Mouse (Mus musculus): ENCODE measurements around the gene Gas1. TPM values are rescaled to one million over a fixed set of nuclear protein-coding genes. Genes with fewer than 3 reads are reported as not detected.

Gene Gas1
- polyA plus RNA-seq (2015; fragmentation: Nextera tagmentation; extraction: Ambion mirVana) = 233 and 299 TPM in 2 replicates

- Histone ChIP-seq H3K4me3 (peak within 1 kb of the TSS; percentile 82), H3K36me3 (no peaks in the 10 kb centered on the region), H3K9ac (peak within 1 kb of the TSS; percentile 91), H3K9me3 (no peaks in the 10 kb centered on the region), H3K27ac (peak within 1 kb of the TSS; percentile 100), H3K4me1 (peaks cover 21% of the 10 kb centered on the region), H3K27me3 (no peaks in the 10 kb centered on the region), H3K4me2 (peak within 1 kb of the TSS; percentile 47)
- WGBS = under 1% methylated on average over 59 of the region's 59 CpGs
- peak; percentile 93 for ATAC-seq (ENCODE audit: insufficient number of reproducible peaks, low FRiP score, low TSS enrichment, low read depth)
These were observed at the start of gene Gas1 for GRCm38 (mm10) chr13:60177106-60177796. TSS of gene Gas1 (minus strand) at chr13:60177365.

GRCm38 (mm10) chr13:60226251-60226836 is 49.2 kb upstream of the Gas1 start:
- peak overlapping the region; percentile 89 for H3K27ac ChIP-seq
- peaks cover 37% of the 10 kb centered on the region for H3K4me1 ChIP-seq
- no peak overlapping the region for H3K4me3 ChIP-seq
- no peaks in the 10 kb centered on the region for H3K36me3 ChIP-seq
- H3K27me3 ChIP-seq = no peaks in the 10 kb centered on the region
- 3% methylated on average over 9 of the region's 9 CpGs for WGBS
- peak; percentile 77 for ATAC-seq (ENCODE audit: insufficient number of reproducible peaks, low FRiP score, low TSS enrichment, low read depth)
- no peak overlapping the region for H3K9ac ChIP-seq
- no peaks in the 10 kb centered on the region for H3K9me3 ChIP-seq
- H3K4me2 ChIP-seq = peak overlapping the region; percentile 17

DNA sequence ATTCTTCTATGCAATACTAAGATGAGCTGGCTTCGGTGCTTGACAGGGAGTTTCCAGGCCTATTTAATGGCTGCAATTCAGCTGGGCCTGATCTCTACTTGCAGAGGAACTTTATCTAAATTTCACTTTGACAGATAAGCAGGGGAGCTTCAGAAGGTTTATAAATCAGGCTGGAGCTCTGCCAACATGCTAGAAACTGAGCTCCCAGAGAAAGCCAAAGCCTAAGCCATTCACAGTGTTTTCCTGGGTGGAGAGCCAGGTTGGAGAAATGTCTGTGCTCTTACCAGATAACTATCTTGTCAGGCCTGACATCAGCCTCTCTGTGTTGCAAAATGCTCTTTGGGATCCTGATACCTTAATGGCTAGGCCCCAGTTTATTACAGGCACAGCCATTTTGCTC is 48.6 kb upstream of the Gas1 start:
- Histone ChIP-seq H3K4me3 (no peak overlapping the region), H3K27me3 (no peaks in the 10 kb centered on the region), H3K4me2 (peak overlapping the region; percentile 17; the same call in 1 of the 2 replicates), H3K9ac (no peak overlapping the region), H3K27ac (peak overlapping the region; percentile 89), H3K9me3 (no peaks in the 10 kb centered on the region), H3K4me1 (peaks cover 37% of the 10 kb centered on the region), H3K36me3 (no peaks in the 10 kb centered on the region)
- ATAC-seq (ENCODE audit: insufficient number of reproducible peaks, low FRiP score, low TSS enrichment, low read depth) = no peak
- WGBS = 25% methylated on average over 1 of the region's 1 CpGs

DNA sequence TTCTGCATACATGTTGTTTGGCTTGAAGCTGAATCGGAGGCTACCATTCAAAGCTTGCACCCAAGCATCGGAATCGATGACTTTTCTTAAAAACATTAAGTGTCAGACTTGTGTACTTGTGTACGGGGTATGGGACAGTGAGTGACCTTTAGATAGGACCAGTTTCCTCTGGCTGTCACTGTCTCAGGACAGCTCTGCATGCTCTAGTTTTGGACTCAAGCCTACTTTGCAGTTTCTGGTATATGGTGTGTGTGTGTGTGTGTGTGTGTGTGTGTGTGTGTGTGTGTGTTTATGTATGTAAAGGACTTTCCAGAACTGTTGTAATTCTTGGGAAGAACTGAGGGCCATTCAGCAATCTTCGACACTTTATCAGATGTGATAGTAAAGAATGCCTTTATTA is 48.1 kb upstream of the Gas1 start:
- Histone ChIP-seq H3K36me3 (no peaks in the 10 kb centered on the region), H3K9ac (no peak overlapping the region), H3K27me3 (no peaks in the 10 kb centered on the region), H3K4me1 (peaks cover 35% of the 10 kb centered on the region), H3K9me3 (no peaks in the 10 kb centered on the region), H3K4me2 (no peak overlapping the region), H3K4me3 (no peak overlapping the region), H3K27ac (peak overlapping the region; percentile 89)
- 81% methylated on average over 5 of the region's 5 CpGs for WGBS
- no peak for ATAC-seq (ENCODE audit: insufficient number of reproducible peaks, low FRiP score, low TSS enrichment, low read depth)

DNA sequence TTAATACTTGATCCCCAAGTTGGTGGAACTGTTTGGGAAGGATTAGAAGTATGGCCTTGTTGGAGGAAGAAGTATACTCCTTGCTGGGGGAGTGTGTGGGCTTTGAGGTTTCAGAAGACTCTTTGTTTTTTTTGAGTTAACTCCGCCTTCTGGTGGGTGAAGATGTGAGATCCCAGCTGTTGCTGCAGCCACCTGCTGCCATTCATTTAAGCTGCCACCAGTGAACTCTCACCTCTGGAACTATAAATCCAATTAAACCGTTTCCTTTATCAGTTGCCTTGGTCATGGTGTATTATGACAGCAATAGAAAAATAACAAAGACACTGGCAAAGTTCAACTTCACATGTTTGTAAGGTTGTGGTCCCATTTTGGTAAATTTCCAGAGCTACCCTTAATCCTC is 46.6 kb upstream of the Gas1 start:
- no peak overlapping the region for H3K4me2 ChIP-seq
- H3K9me3 ChIP-seq = no peaks in the 10 kb centered on the region
- no peak overlapping the region for H3K9ac ChIP-seq
- ATAC-seq (ENCODE audit: insufficient number of reproducible peaks, low FRiP score, low TSS enrichment, low read depth) = no peak
- no peaks in the 10 kb centered on the region for H3K36me3 ChIP-seq
- H3K27me3 ChIP-seq = no peaks in the 10 kb centered on the region
- H3K4me1 ChIP-seq = peaks cover 35% of the 10 kb centered on the region
- WGBS = 80% methylated on average over 2 of the region's 2 CpGs
- no peak overlapping the region for H3K27ac ChIP-seq
- H3K4me3 ChIP-seq = no peak overlapping the region

DNA sequence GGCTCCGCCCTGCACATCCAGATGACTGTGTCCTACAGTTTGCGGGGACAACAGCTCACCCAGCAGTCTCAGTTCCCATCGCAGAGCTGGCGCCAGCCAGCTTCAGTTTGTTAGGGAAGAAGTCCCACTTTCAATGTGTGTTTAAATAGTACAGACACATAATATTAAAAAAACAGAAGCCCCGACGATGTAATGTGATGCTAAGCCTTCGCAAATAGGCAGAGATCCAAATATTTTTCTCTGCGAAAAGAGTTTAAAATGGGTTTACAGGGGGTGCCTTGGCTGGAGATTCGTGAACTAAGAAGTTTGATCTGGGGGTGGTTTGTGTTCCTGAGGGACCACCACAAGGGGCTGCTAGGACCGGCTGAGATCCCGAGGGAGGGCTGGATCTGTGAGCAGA is 45.2 kb upstream of the Gas1 start:
- H3K27ac ChIP-seq = peak overlapping the region; percentile 77
- no peaks in the 10 kb centered on the region for H3K9me3 ChIP-seq
- H3K4me1 ChIP-seq = peaks cover 31% of the 10 kb centered on the region
- ATAC-seq (ENCODE audit: insufficient number of reproducible peaks, low FRiP score, low TSS enrichment, low read depth) = no peak
- H3K9ac ChIP-seq = no peak overlapping the region
- H3K27me3 ChIP-seq = no peaks in the 10 kb centered on the region
- no peak overlapping the region for H3K4me2 ChIP-seq
- WGBS = 46% methylated on average over 11 of the region's 11 CpGs
- H3K4me3 ChIP-seq = no peak overlapping the region
- H3K36me3 ChIP-seq = no peaks in the 10 kb centered on the region

GRCm38 (mm10) chr13:60213896-60214295 is 36.7 kb upstream of the Gas1 start:
- Histone ChIP-seq H3K27ac (0 out of 2 replicates have a peak overlapping the region, but pooled peaks have one; percentile 43), H3K9ac (no peak overlapping the region), H3K4me1 (peaks cover 6% of the 10 kb centered on the region; the same call in 1 of the 2 replicates), H3K36me3 (no peaks in the 10 kb centered on the region), H3K4me3 (no peak overlapping the region), H3K4me2 (no peak overlapping the region), H3K27me3 (no peaks in the 10 kb centered on the region), H3K9me3 (no peaks in the 10 kb centered on the region)
- 49% methylated on average over 7 of the region's 7 CpGs for WGBS
- ATAC-seq (ENCODE audit: insufficient number of reproducible peaks, low FRiP score, low TSS enrichment, low read depth) = no peak

DNA sequence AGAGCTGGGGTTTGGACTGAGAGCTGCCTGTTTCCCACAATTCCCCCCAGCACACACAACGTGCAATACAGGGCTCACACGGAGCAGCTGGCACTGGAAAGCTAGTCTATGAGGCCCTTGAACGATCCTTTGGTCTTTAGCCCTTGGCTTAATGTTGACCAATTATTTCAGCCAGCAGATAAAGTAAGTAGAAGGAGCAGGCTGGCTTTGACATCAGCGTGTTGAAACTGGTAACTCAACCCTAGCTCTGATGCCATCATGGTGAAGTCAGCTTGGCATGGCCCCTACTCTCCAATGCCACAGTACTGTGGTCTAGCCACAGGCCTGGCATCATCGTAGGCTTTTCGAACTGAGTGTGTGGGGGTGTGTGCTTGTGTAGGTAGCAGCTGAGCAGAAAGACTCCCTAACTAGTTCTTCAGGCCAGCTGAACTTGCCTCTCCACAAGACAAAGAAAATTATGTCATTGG is 30.0 kb upstream of the Gas1 start:
- Histone ChIP-seq H3K4me1 (no peaks in the 10 kb centered on the region; the same call in 1 of the 2 replicates), H3K4me2 (no peak overlapping the region), H3K9ac (no peak overlapping the region), H3K9me3 (0 out of 2 replicates have a peak, but pooled peaks cover 3% of the 10 kb centered on the region), H3K4me3 (no peak overlapping the region), H3K36me3 (no peaks in the 10 kb centered on the region), H3K27me3 (no peaks in the 10 kb centered on the region), H3K27ac (no peak overlapping the region)
- no peak for ATAC-seq (ENCODE audit: insufficient number of reproducible peaks, low FRiP score, low TSS enrichment, low read depth)
- WGBS = 86% methylated on average over 6 of the region's 6 CpGs

DNA sequence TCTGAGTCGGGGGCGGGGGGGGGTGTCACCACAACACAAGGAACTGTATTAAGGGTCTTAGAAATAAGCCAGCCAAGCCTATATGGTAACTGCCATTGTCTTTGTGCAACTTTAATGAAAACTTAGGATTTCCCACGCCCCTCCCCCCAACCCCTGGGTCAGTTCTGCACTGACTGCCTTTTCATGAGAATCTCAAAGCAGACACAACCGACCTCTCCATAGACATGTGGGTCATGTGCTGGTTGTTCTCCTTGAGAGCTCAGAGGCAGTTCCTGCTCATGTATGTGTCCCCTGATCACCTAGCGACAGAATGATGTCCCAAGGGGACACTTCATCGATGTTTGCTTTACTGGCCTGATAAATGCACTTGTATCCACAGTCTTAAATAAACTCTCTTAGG is 27.6 kb upstream of the Gas1 start:
- Histone ChIP-seq H3K27ac (no peak overlapping the region), H3K4me3 (no peak overlapping the region), H3K4me2 (no peak overlapping the region), H3K9ac (no peak overlapping the region), H3K4me1 (no peaks in the 10 kb centered on the region), H3K27me3 (no peaks in the 10 kb centered on the region), H3K36me3 (no peaks in the 10 kb centered on the region), H3K9me3 (0 out of 2 replicates have a peak, but pooled peaks cover 3% of the 10 kb centered on the region)
- ATAC-seq (ENCODE audit: insufficient number of reproducible peaks, low FRiP score, low TSS enrichment, low read depth) = no peak
- 88% methylated on average over 6 of the region's 6 CpGs for WGBS

DNA sequence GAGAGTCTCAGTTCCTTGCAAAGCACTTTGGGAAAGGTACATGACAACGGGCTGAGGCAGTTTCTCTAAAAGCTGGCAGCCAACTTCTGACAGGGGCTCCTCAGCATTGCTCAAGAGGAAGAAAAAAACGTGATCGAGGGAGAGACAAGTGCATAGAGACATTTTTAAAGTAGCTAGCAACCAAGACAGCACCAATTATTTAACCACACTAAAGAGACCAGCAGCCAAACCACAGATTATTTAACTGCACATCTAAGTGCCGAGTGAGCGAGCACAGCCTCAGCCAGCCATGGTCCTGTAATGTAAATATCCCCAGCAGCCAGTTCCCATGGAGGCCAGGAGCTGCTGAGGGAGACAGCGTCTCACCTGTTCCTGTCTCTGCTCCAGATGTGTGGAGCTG is 16.1 kb upstream of the Gas1 start:
- Histone ChIP-seq H3K9me3 (no peaks in the 10 kb centered on the region), H3K27ac (peak overlapping the region; percentile 52), H3K4me1 (peaks cover 12% of the 10 kb centered on the region), H3K36me3 (no peaks in the 10 kb centered on the region), H3K27me3 (no peaks in the 10 kb centered on the region), H3K4me3 (no peak overlapping the region), H3K9ac (no peak overlapping the region), H3K4me2 (no peak overlapping the region)
- WGBS = 19% methylated on average over 6 of the region's 6 CpGs
- ATAC-seq (ENCODE audit: insufficient number of reproducible peaks, low FRiP score, low TSS enrichment, low read depth) = peak; percentile 58; the same call in 1 of the 2 replicates

- no peak overlapping the region for H3K4me2 ChIP-seq
- H3K36me3 ChIP-seq = no peaks in the 10 kb centered on the region
- H3K4me1 ChIP-seq = peaks cover 12% of the 10 kb centered on the region
- no peaks in the 10 kb centered on the region for H3K27me3 ChIP-seq
- WGBS = 43% methylated on average over 10 of the region's 10 CpGs
- no peak overlapping the region for H3K4me3 ChIP-seq
- H3K27ac ChIP-seq = no peak overlapping the region
- no peaks in the 10 kb centered on the region for H3K9me3 ChIP-seq
- no peak overlapping the region for H3K9ac ChIP-seq
- ATAC-seq (ENCODE audit: insufficient number of reproducible peaks, low FRiP score, low TSS enrichment, low read depth) = no peak
These were observed 12.8 kb upstream of the Gas1 start for GRCm38 (mm10) chr13:60189923-60190322.

DNA sequence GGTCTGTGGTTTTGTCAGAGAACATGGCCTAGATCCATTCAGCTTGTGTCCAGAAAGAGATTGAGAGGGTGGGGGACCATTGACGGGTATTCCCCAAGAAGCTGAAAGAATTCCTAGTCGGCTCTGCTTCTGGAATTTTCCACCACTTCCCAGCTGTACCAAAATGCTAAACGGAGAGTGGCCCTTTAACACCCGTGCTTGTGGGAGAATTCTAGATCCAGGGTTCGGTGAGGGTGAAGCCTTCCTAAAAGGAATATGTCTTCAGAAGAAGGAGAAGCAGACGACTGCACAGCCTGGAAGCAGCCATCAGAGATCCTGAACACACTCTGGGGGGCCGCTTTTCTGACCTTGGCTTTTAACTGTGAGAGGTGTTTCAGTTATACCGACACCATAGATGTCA is 11.8 kb upstream of the Gas1 start:
- Histone ChIP-seq H3K27ac (no peak overlapping the region), H3K4me3 (no peak overlapping the region), H3K4me2 (no peak overlapping the region), H3K4me1 (peaks cover 12% of the 10 kb centered on the region), H3K36me3 (no peaks in the 10 kb centered on the region), H3K27me3 (no peaks in the 10 kb centered on the region), H3K9ac (no peak overlapping the region), H3K9me3 (no peaks in the 10 kb centered on the region)
- no peak for ATAC-seq (ENCODE audit: insufficient number of reproducible peaks, low FRiP score, low TSS enrichment, low read depth)
- 76% methylated on average over 8 of the region's 8 CpGs for WGBS

All from limb, embryonic 15.5 days (tissue).